Comparison of ENCODE assay signal across 9 mouse cellular contexts in genomic region chr19:23489780-23490179, GRCm38 (mm10). TPM values are rescaled to one million over a fixed set of nuclear protein-coding genes. Genes with fewer than 3 reads are reported as not detected.
DNase-seq lines count a peak whose midpoint lies in the region; ATAC-seq and TF ChIP-seq lines count a peak whose summit lies in the region.
"Had no signal": no experiment of that assay in that cellular context is flagged by ENCODE, and none has a peak within 500 bp of the region (broad histone marks: within the 10 kb centered on the region; RNA-seq: fewer than 3 reads in every experiment).

No protein-coding gene starts in this region.

- no peak overlapping the region for H3K4me2 ChIP-seq in lung, embryonic 15.5 days
- peak overlapping the region; percentile 22 for H3K4me2 ChIP-seq in heart, embryonic 16.5 days (ENCODE audit: low read depth, low read length)
- H3K4me2 ChIP-seq: midbrain, embryonic 12.5 days had no signal

- DNase-seq in lung, adult 2 months, result no peak
- DNase-seq in embryonic facial prominence, embryonic 10.5 days (ENCODE audit: low spot score), result peak; percentile 16
- DNase-seq in left cerebral cortex, adult 18-20 months (ENCODE audit: low spot score in 2 of 2), result no peak
- no peak for DNase-seq in adrenal gland, postnatal 36 days
- DNase-seq: thymus, postnatal 14 days had no signal

- 26% methylated on average over 8 of the region's 8 CpGs for WGBS in lung, embryonic 15.5 days
- 30% methylated on average over 8 of the region's 8 CpGs for WGBS in lung, adult 2 months
- WGBS in embryonic facial prominence, embryonic 10.5 days, result 54% methylated on average over 8 of the region's 8 CpGs
- 20% methylated on average over 8 of the region's 8 CpGs for WGBS in heart, embryonic 16.5 days

- H3K27me3 ChIP-seq in lung, embryonic 15.5 days, result no peaks in the 10 kb centered on the region
- no peaks in the 10 kb centered on the region for H3K27me3 ChIP-seq in embryonic facial prominence, embryonic 10.5 days (replicated peaks; ENCODE audit: low read depth, poor library complexity, severe bottlenecking)
- no peaks in the 10 kb centered on the region for H3K27me3 ChIP-seq in heart, embryonic 16.5 days (ENCODE audit: control insufficient read depth, insufficient read depth, low read length)
- H3K27me3 ChIP-seq: midbrain, embryonic 12.5 days had no signal

- peaks cover 14% of the 10 kb centered on the region for H3K4me1 ChIP-seq in lung, embryonic 15.5 days
- H3K4me1 ChIP-seq in lung, adult 2 months (ENCODE audit: control insufficient read depth, insufficient read depth, low read length), result peaks cover 2% of the 10 kb centered on the region; the same call in 1 of the 2 replicates
- H3K4me1 ChIP-seq in embryonic facial prominence, embryonic 10.5 days, result no peaks in the 10 kb centered on the region
- H3K4me1 ChIP-seq in heart, embryonic 16.5 days (ENCODE audit: control insufficient read depth, insufficient read depth, low read length), result peaks cover 10% of the 10 kb centered on the region
- H3K4me1 ChIP-seq: midbrain, embryonic 12.5 days had no signal

- no peaks in the 10 kb centered on the region for H3K9me3 ChIP-seq in lung, embryonic 15.5 days
- H3K9me3 ChIP-seq in embryonic facial prominence, embryonic 10.5 days, result no peaks in the 10 kb centered on the region
- no peaks in the 10 kb centered on the region for H3K9me3 ChIP-seq in heart, embryonic 16.5 days (replicated peaks; ENCODE audit: control insufficient read depth, low read length)
- H3K9me3 ChIP-seq: midbrain, embryonic 12.5 days had no signal

- TF ChIP-seq POLR2A in lung, adult 2 months (IDR thresholded peaks at IDR 0.05; ENCODE audit: borderline replicate concordance, extremely low read depth, low read depth, low read length), result no peak

- H3K9ac ChIP-seq in lung, embryonic 15.5 days, result no peak overlapping the region
- H3K9ac ChIP-seq in heart, embryonic 16.5 days (ENCODE audit: low read length), result no peak overlapping the region
- H3K9ac ChIP-seq: midbrain, embryonic 12.5 days had no signal

- no peak overlapping the region for H3K27ac ChIP-seq in lung, embryonic 15.5 days
- no peak overlapping the region for H3K27ac ChIP-seq in embryonic facial prominence, embryonic 10.5 days (replicated peaks)
- peak overlapping the region; percentile 69 for H3K27ac ChIP-seq in heart, embryonic 16.5 days (ENCODE audit: low read length)
- H3K27ac ChIP-seq: midbrain, embryonic 12.5 days had no signal

- TF ChIP-seq CTCF in lung, adult 2 months (IDR thresholded peaks at IDR 0.05; ENCODE audit: insufficient read depth, low read length), result no peak

- ATAC-seq in lung, embryonic 15.5 days (ENCODE audit: borderline replicate concordance, extremely low read depth, low FRiP score, low TSS enrichment), result peak; percentile 56; the same call in 1 of the 2 replicates
- ATAC-seq in heart, embryonic 16.5 days (replicated peaks; ENCODE audit: extremely low read depth, insufficient read depth, low FRiP score), result peak; percentile 90
- ATAC-seq in megakaryocyte-erythroid progenitor cell, adult 5-6 weeks (replicated peaks; ENCODE audit: low FRiP score, low TSS enrichment, poor library complexity, severe bottlenecking), result peak; percentile 44; the same call in 1 of the 2 replicates

- no peak overlapping the region for H3K4me3 ChIP-seq in lung, embryonic 15.5 days
- no peak overlapping the region for H3K4me3 ChIP-seq in lung, adult 2 months (replicated peaks; ENCODE audit: extremely low read depth, low read depth, low read length)
- H3K4me3 ChIP-seq in embryonic facial prominence, embryonic 10.5 days, result no peak overlapping the region
- no peak overlapping the region for H3K4me3 ChIP-seq in heart, embryonic 16.5 days (ENCODE audit: low read length)
- H3K4me3 ChIP-seq: midbrain, embryonic 12.5 days had no signal

- H3K36me3 ChIP-seq in lung, embryonic 15.5 days, result no peaks in the 10 kb centered on the region
- no peaks in the 10 kb centered on the region for H3K36me3 ChIP-seq in embryonic facial prominence, embryonic 10.5 days (replicated peaks)
- no peaks in the 10 kb centered on the region for H3K36me3 ChIP-seq in heart, embryonic 16.5 days (ENCODE audit: control insufficient read depth, insufficient read depth)
- H3K36me3 ChIP-seq: midbrain, embryonic 12.5 days had no signal

RNA-seq across cellular contexts. Expression of gene Mamdc2, which starts 41.5 kb away (rescaled TPM):
- polyA plus RNA-seq in lung, embryonic 15.5 days (2015; fragmentation: Nextera tagmentation; extraction: Ambion mirVana), result 4.9 and 5.1 TPM in 2 replicates
- polyA plus RNA-seq in lung, adult 2 months (2012; rRNA removed), result 68.2 and 75.8 TPM in 2 replicates
- polyA plus RNA-seq in embryonic facial prominence, embryonic 10.5 days (2016; fragmentation: Nextera tagmentation; extraction: Ambion mirVana), result 0.98 and 1.2 TPM in 2 replicates
- 1.6 and 1.8 TPM in 2 replicates for polyA plus RNA-seq in heart, embryonic 16.5 days (2015; fragmentation: Nextera tagmentation; extraction: Ambion mirVana)
- total RNA-seq in megakaryocyte-erythroid progenitor cell, adult 5-6 weeks (2014; fragmentation: Nextera tagmentation), result not detected in 2 replicates
- 0.53 TPM in 1 of 2 replicates, not detected in the other for total RNA-seq in megakaryocyte-erythroid progenitor cell, adult 5-6 weeks (2017)
- total RNA-seq in left cerebral cortex, adult 18-20 months (2021), result 1 to 10 TPM in 1 of 2 experiments, under 1 TPM in 1; 0.63 to 1.2 TPM
- total RNA-seq in adrenal gland, postnatal 36 days (2021), result 1 to 10 TPM; 1.6 to 1.8 TPM

Comparison
In these comparisons a context has a peak if more than half of its experiments do, and no peak if none do; other contexts are left out.
1. RNA of gene Mamdc2, which starts 41.5 kb away (polyA plus RNA-seq): 68.2 to 75.8 TPM in lung, adult 2 months; 4.9 to 5.1 TPM in lung, embryonic 15.5 days, 1.6 to 1.8 TPM in heart, embryonic 16.5 days and 0.98 to 1.2 TPM in embryonic facial prominence, embryonic 10.5 days; every median in the first group is over 10 times any median in the second.
2. Peak in every context shown above with its lines, with median percentiles within 50 percentile points of each other: ATAC-seq.